Mouse (Mus musculus): ENCODE measurements around the gene Olfr894. TPM values are rescaled to one million over a fixed set of nuclear protein-coding genes. Genes with fewer than 3 reads are reported as not detected.

The Olfr894 gene
- not detected for total RNA-seq (2023)

GRCm38 (mm10) chr9:38217755-38218154, at the start of gene Olfr894:
TSS of gene Olfr894 (plus strand) at chr9:38218055.

GRCm38 (mm10) chr9:38180721-38181120, 37.1 kb upstream of the Olfr894 start, which contains the start of gene Olfr891:
TSS of gene Olfr891 (minus strand) at chr9:38180821.

GRCm38 (mm10) chr9:38208065-38208464, 9.8 kb upstream of the Olfr894 start, which contains the start of gene Olfr893:
TSS of gene Olfr893 (plus strand) at chr9:38208365.

GRCm38 (mm10) chr9:38252474-38252873, 34.6 kb downstream of the Olfr894 start, which contains the start of gene Olfr143:
TSS of gene Olfr143 (plus strand) at chr9:38252774.

GRCm38 (mm10) chr9:38267551-38267950, 49.7 kb downstream of the Olfr894 start, which contains the start of gene Olfr895:
TSS of gene Olfr895 (plus strand) at chr9:38267851.

Other genes starting within 250 kb of the Olfr894 start
- not detected for gene Olfr881, start 226.2 kb upstream of the Olfr894 start, total RNA-seq (2023)
- gene Olfr883, start 192.2 kb upstream of the Olfr894 start, total RNA-seq (2023): not detected
- gene Olfr884, start 171.5 kb upstream of the Olfr894 start, total RNA-seq (2023): not detected
- gene Olfr885, start 156.7 kb upstream of the Olfr894 start, total RNA-seq (2023): not detected
- gene Olfr887, start 134.0 kb upstream of the Olfr894 start, total RNA-seq (2023): not detected
- not detected for gene Olfr888, start 109.9 kb upstream of the Olfr894 start, total RNA-seq (2023)
- not detected for gene Olfr889, start 102.9 kb upstream of the Olfr894 start, total RNA-seq (2023)
- not detected for gene Olfr890, start 75.5 kb upstream of the Olfr894 start, total RNA-seq (2023)
- gene Olfr891, start 37.2 kb upstream of the Olfr894 start, total RNA-seq (2023): not detected
- gene Olfr893, start 9.7 kb upstream of the Olfr894 start, total RNA-seq (2023): not detected
- not detected for gene Olfr143, start 34.7 kb downstream of the Olfr894 start, total RNA-seq (2023)
- gene Olfr895, start 49.8 kb downstream of the Olfr894 start, total RNA-seq (2023): not detected
- not detected for gene Olfr896-ps1, start 73.1 kb downstream of the Olfr894 start, total RNA-seq (2023)
- gene Olfr25, start 111.0 kb downstream of the Olfr894 start, total RNA-seq (2023): not detected
- gene Olfr898, start 130.4 kb downstream of the Olfr894 start, total RNA-seq (2023): not detected
- gene Olfr250, start 148.8 kb downstream of the Olfr894 start, total RNA-seq (2023): not detected
- gene Olfr251, start 159.0 kb downstream of the Olfr894 start, total RNA-seq (2023): not detected
- not detected for gene Olfr147, start 183.6 kb downstream of the Olfr894 start, total RNA-seq (2023)
- not detected for gene Olfr901, start 211.4 kb downstream of the Olfr894 start, total RNA-seq (2023)
- not detected for gene Olfr902, start 229.6 kb downstream of the Olfr894 start, total RNA-seq (2023)
- gene Olfr904, start 245.1 kb downstream of the Olfr894 start, total RNA-seq (2023): not detected

Data from CD4-positive naive resting alpha-beta T cell, adult 76 days (primary cell).